Mouse (Mus musculus): ENCODE measurements around the gene Cfap161. TPM values are rescaled to one million over a fixed set of nuclear protein-coding genes. Genes with fewer than 3 reads are reported as not detected.

The Cfap161 gene
- polyA plus RNA-seq, 1 experiment from 2014 or later: 0.94 TPM

Other genes starting within 250 kb of the Cfap161 start
- 0.26 and 1.2 TPM in 2 replicates for gene Tmc3, start 210.0 kb downstream of the Cfap161 start, polyA plus RNA-seq (2016; fragmentation: Nextera tagmentation; extraction: Ambion mirVana)
- 11.6 and 12.9 TPM in 2 replicates for gene Stard5, start 162.9 kb downstream of the Cfap161 start, polyA plus RNA-seq (2016; fragmentation: Nextera tagmentation; extraction: Ambion mirVana)
- gene Il16, start 49.2 kb downstream of the Cfap161 start, polyA plus RNA-seq (2016; fragmentation: Nextera tagmentation; extraction: Ambion mirVana): 1.9 and 2.0 TPM in 2 replicates
- 19.0 and 21.8 TPM in 2 replicates for gene Tlnrd1, start 89.4 kb upstream of the Cfap161 start, polyA plus RNA-seq (2016; fragmentation: Nextera tagmentation; extraction: Ambion mirVana)
- 91.1 and 95.7 TPM in 2 replicates for gene Mesd, start 89.6 kb upstream of the Cfap161 start, polyA plus RNA-seq (2016; fragmentation: Nextera tagmentation; extraction: Ambion mirVana)

Data from hindbrain, embryonic 12.5 days (tissue).